Mouse (Mus musculus) bone marrow macrophage, adult 2 months (primary cell): ENCODE results near the gene Rab5b. TPM values are rescaled to one million over a fixed set of nuclear protein-coding genes. Genes with fewer than 3 reads are reported as not detected.
"Not testable (repeated sequence)": the region's sequence is repeated elsewhere in the genome, so short reads cannot be mapped to it uniquely, and the experiment has no call there.

Experiments
- H3K27ac ChIP-seq: 2 replicates; pipeline ENCODE4 v1.5.1; 2012; ENCODE audit warnings: low read depth, low read length; ENCODE audit not compliant: insufficient read depth
- H3K4me1 ChIP-seq: 2 replicates; pipeline ENCODE4 v1.6.1; 2012; ENCODE audit warnings: low read length; ENCODE audit not compliant: control insufficient read depth, insufficient read depth
- H3K4me3 ChIP-seq: 2 replicates; pipeline ENCODE4 v1.5.1; 2012; ENCODE audit warnings: mild to moderate bottlenecking, low read length, moderate library complexity; ENCODE audit not compliant: insufficient read depth
- CTCF ChIP-seq: IDR thresholded peaks from 2 replicates; pipeline ENCODE4 v1.5.1; 2012; ENCODE audit warnings: low read depth, mild to moderate bottlenecking, low read length, moderate library complexity
- POLR2A ChIP-seq: IDR thresholded peaks from 2 replicates; pipeline ENCODE4 v1.6.1; 2012; ENCODE audit warnings: mild to moderate bottlenecking, low read depth, low read length, borderline replicate concordance
- polyA plus RNA-seq: library from polyadenylated mRNA; stranded (reverse); fragments of >200 nt; gene quantifications from 2 replicates; pipeline ENCODE4 v1.2.4, GENCODE M21; 2012; ENCODE audit not compliant: missing spikeins, insufficient read depth, insufficient read length

Gene Rab5b
- polyA plus RNA-seq, 1 experiment: 131 TPM

DNA sequence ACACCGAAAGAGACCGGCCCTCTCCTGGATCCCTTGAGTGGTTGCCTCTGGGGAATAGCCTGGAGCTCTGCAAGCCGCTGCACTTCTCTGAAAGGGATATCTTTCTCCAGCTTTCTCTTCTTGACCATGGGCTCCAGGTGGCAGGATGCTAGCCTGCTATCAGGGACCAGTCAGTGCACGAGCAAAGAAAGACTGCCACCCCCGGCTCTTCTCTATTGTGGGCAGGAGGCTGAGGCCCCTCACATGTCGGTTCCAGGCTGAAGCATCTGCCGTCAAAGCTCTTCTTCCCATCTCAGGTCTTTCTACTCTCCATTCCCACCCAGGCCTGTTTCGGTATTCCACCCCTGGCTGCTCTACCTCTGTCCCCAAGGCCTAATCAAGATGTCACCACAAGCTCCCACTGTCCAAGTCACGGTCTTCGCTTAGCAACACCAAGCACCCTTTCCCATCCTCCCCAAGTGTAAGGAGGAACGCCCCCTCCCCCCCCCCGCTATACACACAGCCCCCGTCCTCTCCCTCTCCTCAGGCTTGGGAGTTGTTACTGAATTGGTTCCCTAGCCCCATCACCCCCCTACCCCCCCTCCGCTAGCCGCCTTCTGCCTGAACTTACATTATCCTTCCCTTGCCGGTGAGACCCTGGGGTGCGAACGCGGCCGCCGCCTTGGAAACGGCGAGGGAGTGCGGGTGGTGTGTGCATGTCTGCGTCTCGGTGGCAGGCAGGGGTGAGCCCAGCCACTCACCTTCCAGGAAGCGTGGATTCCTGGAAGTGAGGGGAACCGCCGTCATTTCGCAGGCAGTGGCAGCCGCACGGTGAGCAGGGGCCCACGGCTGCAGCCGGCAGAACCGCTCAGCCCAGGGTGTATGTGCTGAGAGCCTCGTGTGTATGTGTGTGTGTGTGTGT is 50.7 kb downstream of the Rab5b start, which contains the start of gene Ikzf4:
Ikzf4 (minus strand) TSS at position 881 of the 901 bp plus-strand sequence.
- Histone ChIP-seq H3K4me1 (no peaks in the 10 kb centered on the region), H3K27ac (no peak within 1 kb of the TSS), H3K4me3 (peak within 1 kb of the TSS; percentile 10; the same call in 1 of the 2 replicates)
- TF ChIP-seq POLR2A (no peak), CTCF (no peak)

DNA sequence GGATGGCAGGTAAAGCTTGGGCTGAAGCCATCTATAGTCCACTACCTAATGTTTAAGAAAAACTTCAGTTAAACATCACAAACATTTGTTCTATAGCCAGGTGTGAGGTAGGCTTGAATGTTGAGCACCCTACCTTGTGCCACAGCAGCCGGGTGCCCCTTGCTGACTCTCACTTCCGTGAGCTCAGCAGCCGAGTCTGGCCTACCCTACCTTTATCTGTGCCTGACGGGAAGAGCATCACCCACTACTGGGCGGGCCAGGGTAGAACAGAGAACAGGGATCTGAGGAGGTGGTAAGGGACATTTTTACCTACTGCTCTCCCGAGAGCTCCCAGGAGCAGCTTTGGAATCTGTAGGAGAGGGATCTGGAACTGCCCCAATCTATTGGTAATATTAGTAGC is 53.3 kb downstream of the Rab5b start:
- Histone ChIP-seq H3K4me3 (no peak overlapping the region), H3K4me1 (no peaks in the 10 kb centered on the region), H3K27ac (no peak overlapping the region)
- no peak for TF ChIP-seq POLR2A
- TF ChIP-seq CTCF: no peak

GRCm38 (mm10) chr10:128641871-128642270 is 54.2 kb downstream of the Rab5b start:
- H3K4me3 ChIP-seq: no peak overlapping the region
- no peaks in the 10 kb centered on the region for H3K4me1 ChIP-seq
- H3K27ac ChIP-seq: no peak overlapping the region
- no peak for TF ChIP-seq CTCF
- no peak for TF ChIP-seq POLR2A

DNA sequence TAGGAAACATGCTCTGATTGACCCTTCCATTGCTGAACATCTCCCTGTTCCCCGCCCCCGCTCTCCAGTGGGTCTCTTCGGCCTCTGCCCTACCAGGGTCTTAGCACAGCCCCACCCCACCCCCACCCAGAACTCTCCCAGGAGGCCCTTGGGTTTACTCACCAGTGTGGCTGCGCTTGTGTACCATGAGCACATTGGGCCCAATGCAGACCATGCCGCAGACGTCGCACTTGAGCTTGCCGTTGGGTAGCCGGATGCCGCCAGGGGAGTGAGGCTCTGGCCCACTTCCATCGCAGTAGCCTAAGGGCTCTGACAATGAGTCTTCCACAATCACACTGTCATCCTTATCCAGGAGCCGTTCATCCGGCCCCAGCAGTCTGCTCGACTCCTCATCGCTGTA is 55.2 kb downstream of the Rab5b start:
- Histone ChIP-seq H3K4me3 (no peak overlapping the region), H3K4me1 (no peaks in the 10 kb centered on the region), H3K27ac (no peak overlapping the region)
- no peak for TF ChIP-seq CTCF
- TF ChIP-seq POLR2A: no peak

DNA sequence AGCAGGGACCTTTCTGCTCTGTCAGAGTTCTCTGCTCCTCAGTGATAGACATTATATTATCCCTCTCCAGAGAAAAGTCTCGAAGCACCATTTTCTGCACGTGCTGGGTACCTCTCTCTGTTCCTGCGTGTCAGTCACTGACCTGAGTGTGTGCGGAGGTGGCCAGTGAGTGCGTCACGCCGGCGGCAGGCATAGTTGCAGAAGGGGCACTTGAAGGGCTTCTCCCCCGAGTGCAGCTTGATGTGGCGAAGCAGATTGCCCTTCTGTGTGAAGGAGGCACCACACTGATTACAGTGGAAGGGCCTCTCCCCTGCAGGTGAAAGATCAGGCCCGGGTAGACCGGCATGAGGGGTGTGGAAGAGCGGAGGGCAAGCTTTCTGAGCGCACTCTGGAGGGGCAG is 56.1 kb downstream of the Rab5b start:
- H3K4me1 ChIP-seq: no peaks in the 10 kb centered on the region
- no peak overlapping the region for H3K27ac ChIP-seq
- no peak for TF ChIP-seq POLR2A
- no peak overlapping the region for H3K4me3 ChIP-seq

- no peak overlapping the region for H3K27ac ChIP-seq
Observed at GRCm38 (mm10) chr10:128637011-128637410, 59.1 kb downstream of the Rab5b start.

DNA sequence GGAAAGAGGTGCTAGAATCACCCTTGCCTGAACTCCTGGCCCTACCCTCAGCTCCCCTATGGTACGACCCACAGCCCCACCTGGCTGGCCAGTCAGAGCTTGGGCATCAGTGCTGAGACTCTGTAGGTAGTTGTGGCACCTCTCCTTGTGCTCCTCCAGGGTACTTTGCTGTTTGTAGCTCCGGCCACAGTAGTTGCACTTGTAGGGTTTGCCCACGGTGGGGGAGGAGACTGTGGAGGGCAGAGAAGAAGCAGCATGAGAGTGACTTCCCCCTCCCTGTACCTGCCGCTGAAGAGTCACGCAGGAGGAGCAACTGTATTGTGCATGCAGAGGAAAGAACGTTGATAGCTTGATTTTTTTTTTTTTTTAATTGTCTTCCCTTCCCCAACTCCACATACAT is 59.5 kb downstream of the Rab5b start:
- H3K4me1 ChIP-seq: no peaks in the 10 kb centered on the region
- H3K4me3 ChIP-seq: no peak overlapping the region
- no peak overlapping the region for H3K27ac ChIP-seq
- TF ChIP-seq CTCF (no peak), POLR2A (no peak)

More at GRCm38 (mm10) chr10:128637011-128637410, 59.1 kb downstream of the Rab5b start:
- no peak for TF ChIP-seq CTCF
- TF ChIP-seq POLR2A: no peak
- Histone ChIP-seq H3K4me3 (peak overlapping the region; percentile 11; the same call in 1 of the 2 replicates), H3K4me1 (no peaks in the 10 kb centered on the region)

- Histone ChIP-seq H3K4me3 (no peak overlapping the region), H3K4me1 (no peaks in the 10 kb centered on the region), H3K27ac (no peak overlapping the region)
- TF ChIP-seq CTCF: no peak
Observed at GRCm38 (mm10) chr10:128635697-128636096, 60.4 kb downstream of the Rab5b start.

GRCm38 (mm10) chr10:128631571-128631970 is 64.5 kb downstream of the Rab5b start:
- peaks cover 10% of the 10 kb centered on the region for H3K4me1 ChIP-seq
- H3K4me3 ChIP-seq: no peak overlapping the region
- no peak overlapping the region for H3K27ac ChIP-seq
- TF ChIP-seq CTCF: no peak
- no peak for TF ChIP-seq POLR2A

DNA sequence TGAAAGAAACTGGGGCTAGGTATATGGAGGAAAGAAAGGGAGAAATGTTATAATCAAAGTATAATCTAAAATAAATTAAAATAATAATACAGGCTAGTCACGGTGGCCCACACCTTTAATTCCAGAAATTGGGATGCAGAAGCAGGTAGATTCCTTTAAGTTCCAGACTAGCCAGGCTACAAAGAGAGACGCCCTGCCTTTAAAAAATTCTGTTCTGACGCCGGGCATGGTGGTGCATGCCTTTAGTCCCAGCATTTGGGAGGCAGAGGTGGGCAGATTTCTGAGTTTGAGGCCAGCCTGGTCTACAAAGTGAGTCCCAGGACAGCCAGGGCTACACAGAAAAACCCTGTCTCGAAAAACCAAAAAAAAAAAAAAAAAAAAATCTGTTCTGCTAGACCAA is 65.8 kb downstream of the Rab5b start:
- not testable (repeated sequence) for H3K4me1 ChIP-seq, H3K27ac ChIP-seq, H3K4me3 ChIP-seq
